Mouse (Mus musculus) kidney, adult 2 months (tissue): ENCODE results near the gene Cdca8.
"Not testable (repeated sequence)": the region's sequence is repeated elsewhere in the genome, so short reads cannot be mapped to it uniquely, and the experiment has no call there.

Experiments used
- CTCF ChIP-seq: fragments of 200-500 bp; conservative IDR thresholded peaks from 2 replicates; pipeline ENCODE4 v1.5.1; 2011; ENCODE audit warnings: low read depth, mild to moderate bottlenecking, control low read depth, low read length, moderate library complexity, mixed read lengths; ENCODE audit not compliant: insufficient read depth, insufficient read length
- POLR2A ChIP-seq: fragments of 200-500 bp; IDR thresholded peaks from one replicate; pipeline ENCODE4 v1.6.1; 2011; ENCODE audit warnings: low read depth, low read length, control low read depth

GRCm38 (mm10) chr4:124939211-124939610 is at the start of gene Cdca8:
- TF ChIP-seq CTCF, POLR2A: not testable (repeated sequence)
